Mouse (Mus musculus): Measurements from ENCODE around the gene Sfi1. TPM values are rescaled to one million over a fixed set of nuclear protein-coding genes. Genes with fewer than 3 reads are reported as not detected.

Gene Sfi1
- polyA plus RNA-seq (2015; fragmentation: Nextera tagmentation; extraction: Ambion mirVana), result 11.3 and 12.8 TPM in 2 replicates

DNA sequence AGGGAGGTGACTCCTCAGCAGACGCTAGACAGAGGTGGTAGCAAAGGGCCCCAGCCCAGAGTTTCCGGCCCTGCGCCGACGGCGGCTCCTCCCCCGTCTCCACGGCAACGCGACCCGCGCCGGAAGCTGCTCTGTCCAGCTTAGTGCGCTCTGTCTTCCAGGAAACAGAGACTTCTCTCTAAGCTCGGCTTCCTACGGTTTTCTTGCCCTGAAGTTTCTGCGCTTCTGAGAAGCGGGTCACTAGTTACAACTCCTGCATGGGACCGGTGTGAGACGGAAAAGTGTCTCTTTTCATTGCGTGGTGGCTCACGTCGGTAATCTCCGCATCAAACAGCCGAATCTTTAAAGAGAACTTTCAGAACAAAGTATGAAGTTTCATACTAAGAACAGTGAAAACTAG is at the start of gene Sfi1:
TSS of gene Sfi1 (minus strand) at position 101 of the 400 bp plus-strand sequence.
- H3K4me3 ChIP-seq, result no peak within 1 kb of the TSS
- WGBS, result 83% methylated on average over 25 of the region's 25 CpGs
- no peak within 1 kb of the TSS for H3K27ac ChIP-seq
- no peak for ATAC-seq (ENCODE audit: borderline replicate concordance, extremely low read depth, low FRiP score, low TSS enrichment)
- no peaks in the 10 kb centered on the region for H3K27me3 ChIP-seq
- no peaks in the 10 kb centered on the region for H3K4me1 ChIP-seq
- H3K9ac ChIP-seq, result no peak within 1 kb of the TSS
- no peak within 1 kb of the TSS for H3K4me2 ChIP-seq
- H3K36me3 ChIP-seq, result no peaks in the 10 kb centered on the region
- no peaks in the 10 kb centered on the region for H3K9me3 ChIP-seq

DNA sequence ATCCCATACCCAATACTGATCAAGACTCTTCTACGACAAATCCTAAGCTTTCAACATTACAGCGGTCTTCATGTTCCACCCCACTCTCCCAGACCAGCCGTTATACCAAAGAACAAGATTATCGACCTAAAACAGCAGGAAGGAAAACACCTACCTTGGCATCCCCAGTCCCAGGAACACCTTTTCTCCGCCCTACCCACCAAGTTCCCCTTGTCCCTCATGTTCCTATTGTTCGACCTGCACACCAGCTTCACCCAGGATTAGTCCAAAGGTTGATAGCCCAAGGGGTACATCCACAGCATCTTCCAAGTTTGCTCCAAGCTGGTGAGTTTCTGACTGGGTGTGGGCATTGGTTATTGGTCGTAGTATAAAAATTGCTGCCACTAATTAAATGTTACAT is 49.1 kb upstream of the Sfi1 start:
- Histone ChIP-seq H3K36me3 (peaks cover 90% of the 10 kb centered on the region), H3K4me1 (no peaks in the 10 kb centered on the region), H3K4me2 (no peak overlapping the region), H3K27me3 (no peaks in the 10 kb centered on the region), H3K9me3 (no peaks in the 10 kb centered on the region), H3K4me3 (no peak overlapping the region), H3K27ac (no peak overlapping the region), H3K9ac (no peak overlapping the region)
- WGBS, result 90% methylated on average over 7 of the region's 7 CpGs
- ATAC-seq (ENCODE audit: borderline replicate concordance, extremely low read depth, low FRiP score, low TSS enrichment), result no peak

DNA sequence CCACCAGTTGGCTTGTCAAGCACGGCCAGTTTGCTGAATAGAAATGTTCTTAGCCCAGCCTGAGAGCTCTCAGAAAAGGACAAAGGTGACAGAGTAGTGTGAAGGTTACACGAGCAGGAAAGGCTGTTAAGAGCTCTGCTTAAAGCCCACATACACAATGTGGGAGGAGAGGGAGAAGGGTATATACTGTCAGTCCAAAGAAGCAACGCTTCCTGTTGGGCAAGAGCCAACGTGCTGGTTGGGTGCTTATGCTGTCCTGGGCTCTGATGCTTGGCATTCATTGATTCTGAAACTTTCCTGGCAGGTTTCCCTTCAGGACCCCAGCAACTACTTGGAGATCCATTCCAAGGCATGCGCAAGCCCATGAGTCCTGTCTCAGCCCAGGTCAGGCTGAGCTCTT is 42.0 kb upstream of the Sfi1 start:
- no peaks in the 10 kb centered on the region for H3K27me3 ChIP-seq
- no peaks in the 10 kb centered on the region for H3K9me3 ChIP-seq
- no peak overlapping the region for H3K27ac ChIP-seq
- ATAC-seq (ENCODE audit: borderline replicate concordance, extremely low read depth, low FRiP score, low TSS enrichment), result no peak
- no peak overlapping the region for H3K9ac ChIP-seq
- H3K4me1 ChIP-seq, result no peaks in the 10 kb centered on the region
- 83% methylated on average over 5 of the region's 5 CpGs for WGBS
- peaks cover 78% of the 10 kb centered on the region for H3K36me3 ChIP-seq
- no peak overlapping the region for H3K4me2 ChIP-seq
- no peak overlapping the region for H3K4me3 ChIP-seq

DNA sequence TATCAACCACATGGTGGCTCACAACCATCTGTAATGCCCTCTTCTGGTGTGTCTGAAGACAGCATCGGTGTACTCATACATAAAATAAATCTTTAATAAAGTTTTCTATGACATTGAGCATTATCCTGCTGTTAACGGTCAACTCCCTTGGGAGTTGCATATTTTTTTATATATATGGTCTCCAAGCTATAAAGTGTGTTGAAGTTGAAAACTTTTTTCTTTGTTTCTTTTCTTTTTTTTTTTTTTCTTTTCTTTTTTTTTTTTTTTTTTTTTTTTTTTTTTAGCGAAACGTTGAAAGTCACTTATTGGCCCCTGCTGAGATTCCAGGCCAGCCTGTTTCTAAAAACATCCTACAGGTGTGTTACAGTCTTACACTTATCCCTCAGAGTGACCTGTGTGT is 40.4 kb upstream of the Sfi1 start:
- Histone ChIP-seq H3K4me1 (no peaks in the 10 kb centered on the region), H3K27me3 (no peaks in the 10 kb centered on the region), H3K9ac (no peak overlapping the region), H3K4me3 (no peak overlapping the region), H3K36me3 (peaks cover 78% of the 10 kb centered on the region), H3K27ac (no peak overlapping the region), H3K9me3 (no peaks in the 10 kb centered on the region), H3K4me2 (no peak overlapping the region)
- ATAC-seq (ENCODE audit: borderline replicate concordance, extremely low read depth, low FRiP score, low TSS enrichment), result no peak
- 88% methylated on average over 4 of the region's 4 CpGs for WGBS

DNA sequence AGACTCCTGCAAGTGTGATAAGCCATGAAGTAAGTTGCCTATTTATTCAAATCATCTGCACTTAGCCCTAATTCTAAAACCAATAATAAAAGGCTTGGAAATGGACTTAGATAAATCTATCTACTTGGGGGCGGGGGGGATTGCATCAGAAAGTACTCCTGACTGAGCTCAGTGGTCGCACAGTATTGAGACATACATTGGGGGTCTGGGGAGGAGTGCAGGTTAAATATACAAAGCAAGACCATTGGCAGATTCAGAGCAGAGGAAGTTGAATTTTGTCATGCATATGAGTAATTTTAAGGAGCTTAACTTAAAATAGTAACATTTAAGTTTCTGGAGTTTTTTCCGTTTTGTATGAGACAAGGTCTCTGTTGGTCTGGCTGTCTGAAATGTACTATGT is 39.0 kb upstream of the Sfi1 start:
- WGBS, result 84% methylated on average over 3 of the region's 3 CpGs
- ATAC-seq (ENCODE audit: borderline replicate concordance, extremely low read depth, low FRiP score, low TSS enrichment), result no peak

DNA sequence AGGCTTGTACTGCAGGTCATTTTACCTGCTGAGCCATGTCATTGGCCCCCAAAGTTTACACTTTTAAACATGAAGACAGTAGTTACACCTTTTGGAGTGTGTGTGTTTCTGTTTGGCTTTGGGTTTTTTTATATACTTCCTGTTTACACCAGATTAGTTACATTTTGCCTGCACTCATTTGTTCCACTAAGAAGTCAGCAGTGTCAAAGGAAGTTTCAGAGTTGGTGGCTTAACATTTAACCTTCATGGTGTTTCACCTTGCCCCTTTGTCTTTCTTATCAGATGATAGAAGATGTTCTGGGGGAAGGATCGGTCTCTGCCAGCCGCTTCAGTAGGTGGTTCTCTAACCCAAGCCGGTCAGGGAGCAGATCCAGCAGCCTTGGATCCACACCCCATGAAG is 33.9 kb upstream of the Sfi1 start:
- no peak overlapping the region for H3K27ac ChIP-seq
- H3K9me3 ChIP-seq, result no peaks in the 10 kb centered on the region
- H3K4me2 ChIP-seq, result no peak overlapping the region
- H3K9ac ChIP-seq, result no peak overlapping the region
- peaks cover 80% of the 10 kb centered on the region for H3K36me3 ChIP-seq
- WGBS, result 85% methylated on average over 3 of the region's 3 CpGs
- H3K27me3 ChIP-seq, result no peaks in the 10 kb centered on the region
- no peak overlapping the region for H3K4me3 ChIP-seq
- no peaks in the 10 kb centered on the region for H3K4me1 ChIP-seq
- no peak for ATAC-seq (ENCODE audit: borderline replicate concordance, extremely low read depth, low FRiP score, low TSS enrichment)

More for the DNA sequence above, 39.0 kb upstream of the Sfi1 start:
- Histone ChIP-seq H3K36me3 (peaks cover 73% of the 10 kb centered on the region), H3K4me1 (no peaks in the 10 kb centered on the region), H3K9ac (no peak overlapping the region), H3K9me3 (no peaks in the 10 kb centered on the region), H3K4me3 (no peak overlapping the region), H3K27ac (no peak overlapping the region), H3K4me2 (no peak overlapping the region), H3K27me3 (no peaks in the 10 kb centered on the region)

DNA sequence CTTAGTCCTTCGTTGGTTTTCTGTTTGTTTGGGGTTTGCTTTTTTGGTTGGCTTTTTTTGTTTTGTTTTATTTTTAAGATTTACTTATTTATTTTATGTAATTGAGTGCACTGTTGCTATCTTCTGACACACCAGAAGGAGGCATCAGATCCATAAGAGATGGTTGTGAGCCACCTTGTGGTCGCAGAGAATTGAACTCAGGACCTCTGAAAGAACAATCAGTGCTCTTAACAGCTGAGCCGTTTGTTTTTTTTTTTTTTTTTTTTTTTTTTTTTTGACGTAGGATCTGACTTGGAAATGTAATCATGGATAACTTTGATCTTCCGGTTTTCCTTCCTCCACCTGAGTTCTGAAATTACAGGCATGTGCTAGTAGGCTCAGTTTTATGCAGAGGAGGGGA is 29.8 kb upstream of the Sfi1 start:
- WGBS, result 57% methylated on average over 5 of the region's 5 CpGs

DNA sequence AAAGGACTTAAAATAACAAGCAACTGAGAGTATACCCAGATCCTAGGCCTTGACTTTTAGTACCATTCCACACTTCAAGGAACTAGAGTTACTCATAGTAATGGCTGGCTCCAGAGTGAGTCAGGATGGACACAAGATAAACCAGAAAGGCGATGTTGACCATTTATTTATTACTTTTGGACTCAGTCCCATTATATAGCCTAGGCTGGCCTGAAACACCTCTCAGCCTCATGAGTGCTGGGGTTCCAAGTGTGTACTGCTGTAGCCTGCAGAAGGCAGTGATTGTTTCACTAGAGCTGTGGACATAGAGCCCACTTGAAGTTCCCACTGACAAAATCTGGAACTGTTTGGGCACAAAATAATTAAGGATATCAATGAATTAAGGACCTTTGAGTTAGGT is 19.3 kb upstream of the Sfi1 start:
- no peak overlapping the region for H3K4me3 ChIP-seq
- no peak for ATAC-seq (ENCODE audit: borderline replicate concordance, extremely low read depth, low FRiP score, low TSS enrichment)
- H3K9ac ChIP-seq, result no peak overlapping the region
- H3K4me1 ChIP-seq, result no peaks in the 10 kb centered on the region
- no peak overlapping the region for H3K4me2 ChIP-seq
- WGBS, result 68% methylated on average over 1 of the region's 1 CpGs
- H3K36me3 ChIP-seq, result peaks cover 68% of the 10 kb centered on the region
- H3K27me3 ChIP-seq, result no peaks in the 10 kb centered on the region
- no peaks in the 10 kb centered on the region for H3K9me3 ChIP-seq
- H3K27ac ChIP-seq, result no peak overlapping the region

More for the DNA sequence above, 29.8 kb upstream of the Sfi1 start:
- Histone ChIP-seq H3K4me1 (no peaks in the 10 kb centered on the region), H3K9me3 (no peaks in the 10 kb centered on the region), H3K27me3 (no peaks in the 10 kb centered on the region), H3K4me2 (no peak overlapping the region), H3K9ac (no peak overlapping the region), H3K4me3 (no peak overlapping the region), H3K36me3 (peaks cover 79% of the 10 kb centered on the region), H3K27ac (no peak overlapping the region)
- no peak for ATAC-seq (ENCODE audit: borderline replicate concordance, extremely low read depth, low FRiP score, low TSS enrichment)

DNA sequence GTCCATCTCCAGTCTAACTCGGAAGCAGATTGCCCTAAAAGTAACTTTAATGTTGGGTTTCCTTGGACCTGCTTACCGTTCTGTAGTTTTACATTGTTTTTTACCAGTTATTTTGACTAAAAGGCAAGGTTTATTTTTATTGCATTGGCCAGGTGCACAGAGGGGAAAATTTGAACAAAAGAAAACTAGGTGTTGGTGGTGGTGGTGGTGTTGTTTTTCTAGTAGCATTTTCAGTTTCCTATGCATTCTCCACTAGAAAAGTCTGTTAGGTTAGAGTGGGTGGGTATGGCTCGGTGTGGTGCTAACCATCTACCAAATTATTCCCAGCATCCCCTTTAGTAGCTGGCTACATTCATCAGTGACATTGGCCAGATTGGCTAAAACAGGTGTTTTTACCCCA is 13.5 kb upstream of the Sfi1 start:
- peaks cover 49% of the 10 kb centered on the region for H3K36me3 ChIP-seq
- no peak overlapping the region for H3K4me3 ChIP-seq
- 93% methylated on average over 3 of the region's 3 CpGs for WGBS
- ATAC-seq (ENCODE audit: borderline replicate concordance, extremely low read depth, low FRiP score, low TSS enrichment), result no peak
- H3K9me3 ChIP-seq, result no peaks in the 10 kb centered on the region
- H3K27me3 ChIP-seq, result no peaks in the 10 kb centered on the region
- 0 out of 2 replicates have a peak, but pooled peaks cover 6% of the 10 kb centered on the region for H3K4me1 ChIP-seq
- H3K9ac ChIP-seq, result no peak overlapping the region
- H3K4me2 ChIP-seq, result no peak overlapping the region
- no peak overlapping the region for H3K27ac ChIP-seq

DNA sequence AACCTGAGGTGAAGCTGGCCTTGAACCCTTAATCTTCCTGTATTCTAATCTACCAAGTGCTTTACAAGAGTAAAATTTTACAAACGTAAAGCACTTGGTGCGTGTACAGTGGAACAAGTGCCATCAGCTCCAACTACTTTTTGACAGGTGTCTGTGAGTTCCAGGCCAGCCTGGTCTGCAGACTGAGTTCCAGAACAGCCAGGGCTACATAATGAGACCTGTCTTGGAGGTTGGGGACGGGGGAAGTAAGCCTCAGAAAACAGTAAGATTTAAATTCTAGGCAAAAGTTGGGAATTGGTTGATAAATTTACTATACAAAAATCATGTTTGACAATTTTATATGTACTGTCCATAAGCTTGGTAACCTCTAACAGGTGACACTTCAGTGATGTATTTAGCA is 11.9 kb upstream of the Sfi1 start:
- no peak for ATAC-seq (ENCODE audit: borderline replicate concordance, extremely low read depth, low FRiP score, low TSS enrichment)

DNA sequence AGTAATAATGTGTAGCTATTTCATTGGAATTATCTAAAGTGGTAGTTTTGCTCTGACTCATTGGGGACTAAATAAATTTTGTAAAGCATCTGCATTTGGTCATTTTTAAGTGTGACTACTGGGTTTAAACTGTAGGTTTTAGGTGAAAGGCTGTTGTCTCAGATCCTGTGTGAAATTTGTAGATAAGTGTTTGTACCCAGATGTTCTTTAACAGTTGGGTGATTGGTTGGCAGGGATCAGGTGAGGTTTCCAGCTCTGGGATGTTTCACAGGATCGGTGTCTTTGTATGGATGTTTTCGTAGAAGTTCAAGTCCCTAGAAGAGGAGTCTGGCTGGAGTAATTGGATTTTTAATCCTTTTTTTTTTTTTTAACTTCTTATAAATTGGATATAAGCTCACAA is 10.5 kb upstream of the Sfi1 start:
- peak overlapping the region; percentile 35; the same call in 1 of the 2 replicates for H3K4me2 ChIP-seq
- WGBS, result 75% methylated on average over 2 of the region's 2 CpGs
- no peak for ATAC-seq (ENCODE audit: borderline replicate concordance, extremely low read depth, low FRiP score, low TSS enrichment)
- H3K9ac ChIP-seq, result no peak overlapping the region
- H3K27ac ChIP-seq, result no peak overlapping the region
- no peaks in the 10 kb centered on the region for H3K9me3 ChIP-seq
- no peaks in the 10 kb centered on the region for H3K27me3 ChIP-seq
- H3K36me3 ChIP-seq, result peaks cover 36% of the 10 kb centered on the region
- 0 out of 2 replicates have a peak, but pooled peaks cover 6% of the 10 kb centered on the region for H3K4me1 ChIP-seq
- H3K4me3 ChIP-seq, result peak overlapping the region; percentile 43

More for the DNA sequence above, 11.9 kb upstream of the Sfi1 start:
- Histone ChIP-seq H3K4me2 (no peak overlapping the region), H3K9me3 (no peaks in the 10 kb centered on the region), H3K4me1 (0 out of 2 replicates have a peak, but pooled peaks cover 6% of the 10 kb centered on the region), H3K4me3 (no peak overlapping the region), H3K36me3 (peaks cover 42% of the 10 kb centered on the region), H3K27ac (no peak overlapping the region), H3K9ac (no peak overlapping the region), H3K27me3 (no peaks in the 10 kb centered on the region)
- 83% methylated on average over 3 of the region's 3 CpGs for WGBS

DNA sequence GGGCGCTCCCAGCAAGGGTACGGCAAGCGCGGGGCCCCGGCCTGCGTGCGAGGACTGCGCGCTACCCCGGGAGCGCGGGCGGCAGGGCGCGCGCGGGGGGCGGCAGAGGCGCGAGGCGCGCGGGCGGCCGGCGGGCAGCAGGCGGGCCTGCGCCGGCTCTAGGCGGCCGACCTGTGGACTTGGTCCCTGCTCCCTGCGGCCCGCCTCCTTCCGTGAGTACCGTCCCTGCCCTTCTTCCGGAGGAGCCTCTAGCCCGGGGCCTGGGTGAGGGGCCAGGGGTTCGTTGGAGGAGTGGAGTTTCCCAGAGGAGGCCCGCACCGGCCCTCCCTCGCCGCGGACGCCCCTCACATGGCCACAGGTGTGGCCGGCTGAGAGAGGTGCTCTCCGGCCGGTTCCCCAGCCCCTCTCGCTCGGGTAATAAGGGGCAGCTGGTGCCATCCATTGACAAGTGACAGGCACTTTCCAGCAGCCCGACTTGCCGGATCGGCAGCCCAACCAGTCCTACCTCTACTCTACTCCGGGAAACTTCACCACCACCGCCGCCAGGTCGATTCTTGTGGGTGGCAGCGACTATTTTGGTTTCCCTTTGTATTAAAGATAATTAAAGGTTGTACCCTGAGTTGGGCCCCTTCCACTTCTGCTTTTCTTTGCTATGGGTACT is 9.6 kb upstream of the Sfi1 start:
- peak; percentile 10 for ATAC-seq (ENCODE audit: borderline replicate concordance, extremely low read depth, low FRiP score, low TSS enrichment)
- H3K27ac ChIP-seq, result peak overlapping the region; percentile 12
- H3K4me1 ChIP-seq, result 0 out of 2 replicates have a peak, but pooled peaks cover 6% of the 10 kb centered on the region
- H3K27me3 ChIP-seq, result no peaks in the 10 kb centered on the region
- H3K4me3 ChIP-seq, result peak overlapping the region; percentile 43
- H3K9me3 ChIP-seq, result no peaks in the 10 kb centered on the region
- under 1% methylated on average over 42 of the region's 57 CpGs for WGBS
- H3K4me2 ChIP-seq, result peak overlapping the region; percentile 35
- peaks cover 30% of the 10 kb centered on the region for H3K36me3 ChIP-seq
- H3K9ac ChIP-seq, result peak overlapping the region; percentile 39

All from lung, embryonic 15.5 days (tissue).